Mouse (Mus musculus) left cerebral cortex, adult 9 months (tissue): ENCODE measurements around the gene Wdr44.
"Not testable (repeated sequence)": the region's sequence is repeated elsewhere in the genome, so short reads cannot be mapped to it uniquely, and the experiment has no call there.

Experiments
- DNase-seq, 2 experiments: peaks; one replicate each; pipeline ENCODE4 v3.0.0; 2022; ENCODE audit warnings: low spot score in 2 of 2

Wdr44 gene

GRCm38 (mm10) chrX:23833784-23834183 is 140.9 kb downstream of the Wdr44 start:
- not testable (repeated sequence) for DNase-seq

- no peak for DNase-seq
Measured at GRCm38 (mm10) chrX:23840921-23841320, 148.1 kb downstream of the Wdr44 start.
